Mouse (Mus musculus) stomach, postnatal 0 days (tissue): ENCODE data around the gene Slc37a4.

ENCODE experiments used
- CTCF ChIP-seq: IDR thresholded peaks from 2 replicates; pipeline ENCODE4 v1.5.1; 2016; ENCODE audit warnings: antibody characterized with exemption, low read depth, mild to moderate bottlenecking, moderate library complexity
- EP300 ChIP-seq: optimal IDR thresholded peaks from 2 replicates; pipeline ENCODE3; 2016; ENCODE audit warnings: antibody characterized with exemption

GRCm38 (mm10) chr9:44352337-44352736, 44.3 kb upstream of the Slc37a4 start:
- no peak for TF ChIP-seq CTCF
- TF ChIP-seq EP300: no peak
